In the genomic region with DNA sequence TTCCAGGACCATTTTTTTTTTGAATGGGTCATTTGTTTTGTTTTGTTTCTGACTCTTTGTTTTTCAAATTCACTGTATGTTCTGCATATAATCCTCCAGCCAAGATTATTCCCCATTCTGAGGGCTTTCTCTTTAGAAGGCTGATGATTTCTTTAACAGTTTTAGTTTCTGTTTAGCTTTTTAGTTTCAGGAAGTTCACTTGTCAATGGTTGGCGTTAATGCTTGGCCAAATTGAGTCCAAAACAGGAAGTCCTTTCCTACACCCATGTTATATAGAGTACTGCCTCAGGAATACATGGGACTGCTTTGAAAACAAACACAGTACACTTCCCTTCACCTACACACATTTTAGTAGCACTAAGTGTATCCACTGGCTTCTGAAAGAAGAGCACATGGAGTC, we compare ENCODE assay signal across 24 mouse cellular contexts. TPM values are rescaled to one million over a fixed set of nuclear protein-coding genes. Genes with fewer than 3 reads are reported as not detected.
DNase-seq lines count a peak whose midpoint lies in the region; ATAC-seq and TF ChIP-seq lines count a peak whose summit lies in the region.
"Had no signal": no experiment of that assay in that cellular context is flagged by ENCODE, and none has a peak within 500 bp of the region (broad histone marks: within the 10 kb centered on the region; RNA-seq: fewer than 3 reads in every experiment).

No protein-coding gene starts in this region.

- H3K9ac ChIP-seq in liver, adult 2 months (ENCODE audit: low read depth, low read length), result no peak overlapping the region
- no peak overlapping the region for H3K9ac ChIP-seq in liver, embryonic 11.5 days (ENCODE audit: low read depth, low read length)
- no peak overlapping the region for H3K9ac ChIP-seq in MEL (ENCODE audit: control insufficient read depth, low read depth, low read length, poor library complexity, severe bottlenecking)
- H3K9ac ChIP-seq: stomach, embryonic 15.5 days had no signal

- no peak for TF ChIP-seq POLR2A in liver, adult 2 months (IDR thresholded peaks at IDR 0.05; ENCODE audit: extremely low read depth, insufficient read depth, low read length)
- no peak for TF ChIP-seq POLR2A in MEL (IDR thresholded peaks at IDR 0.05; ENCODE audit: control insufficient read depth in 1 of 2, insufficient read depth in 1 of 2, low read depth in 1 of 2, low read length in 2 of 2, poor library complexity in 1 of 2)

- H3K79me2 ChIP-seq in liver, adult 2 months (ENCODE audit: control insufficient read depth, insufficient read depth, low read length), result no peaks in the 10 kb centered on the region
- no peaks in the 10 kb centered on the region for H3K79me2 ChIP-seq in MEL (ENCODE audit: control insufficient read depth, insufficient read depth, low read length, poor library complexity)

- no peaks in the 10 kb centered on the region for H3K36me3 ChIP-seq in liver, adult 2 months (ENCODE audit: control insufficient read depth, insufficient read depth, low read length)
- H3K36me3 ChIP-seq in liver, embryonic 11.5 days (ENCODE audit: control insufficient read depth, insufficient read depth, low read length), result no peaks in the 10 kb centered on the region
- H3K36me3 ChIP-seq in MEL (ENCODE audit: control insufficient read depth in 1 of 2, insufficient read depth in 2 of 2, low read length in 2 of 2), result peaks cover 0 to 2% of the 10 kb centered on the region in 2 experiments; a peak in 2 of 4 replicates
- H3K36me3 ChIP-seq in splenic B cell, adult 2 months (ENCODE audit: control insufficient read depth, insufficient read depth, low read length, poor library complexity, severe bottlenecking), result no peaks in the 10 kb centered on the region
- H3K36me3 ChIP-seq: stomach, embryonic 15.5 days had no signal

- WGBS in liver, adult 2 months, result 44% methylated on average over 1 of the region's 1 CpGs
- 42% methylated on average over 1 of the region's 1 CpGs for WGBS in liver, embryonic 11.5 days

- H3K4me3 ChIP-seq in liver, adult 2 months (ENCODE audit: insufficient read depth, low read depth, low read length), result no peak overlapping the region
- no peak overlapping the region for H3K4me3 ChIP-seq in liver, embryonic 11.5 days (ENCODE audit: low read depth, low read length)
- H3K4me3 ChIP-seq in MEL (ENCODE audit: control insufficient read depth in 1 of 2, insufficient read depth in 1 of 2, low read depth in 2 of 2, low read length in 2 of 2), result peak overlapping the region in 1 of 2 experiments; percentile 64; a peak in 2 of 4 replicates
- H3K4me3 ChIP-seq: erythroblast, embryonic 14.5 days; stomach, embryonic 15.5 days had no signal

- TF ChIP-seq EP300 in MEL (IDR thresholded peaks at IDR 0.05; ENCODE audit: low read depth in 1 of 2, low read length in 2 of 2), result no peak

- ATAC-seq in liver, embryonic 11.5 days (replicated peaks; ENCODE audit: low FRiP score), result no peak
- ATAC-seq in inflammation-experienced regulatory T-cells, adult 6 months, result peak; percentile 53
- ATAC-seq: forebrain, embryonic 14.5 days; hindbrain, embryonic 16.5 days had no signal

- no peaks in the 10 kb centered on the region for H3K4me1 ChIP-seq in liver, adult 2 months (ENCODE audit: control insufficient read depth, insufficient read depth, low read length)
- H3K4me1 ChIP-seq in liver, embryonic 11.5 days (replicated peaks; ENCODE audit: control insufficient read depth, insufficient read depth, low read length), result no peaks in the 10 kb centered on the region
- H3K4me1 ChIP-seq in MEL (ENCODE audit: control insufficient read depth in 1 of 2, insufficient read depth in 2 of 2, low read length in 2 of 2), result peaks cover 0 to 2% of the 10 kb centered on the region in 2 experiments; a peak in 1 of 4 replicates
- H3K4me1 ChIP-seq: stomach, embryonic 15.5 days had no signal

- TF ChIP-seq RAD21 in MEL (IDR thresholded peaks at IDR 0.05; ENCODE audit: low read depth, low read length), result no peak

- TF ChIP-seq CTCF in liver, adult 2 months (IDR thresholded peaks at IDR 0.05; ENCODE audit: low read depth, low read length), result no peak
- no peak for TF ChIP-seq CTCF in MEL (IDR thresholded peaks at IDR 0.05 in 2 of 3, conservative IDR thresholded peaks at IDR 0.05 in 1 of 3; ENCODE audit: control insufficient read depth in 1 of 3, insufficient read depth in 1 of 3, low read depth in 2 of 3, low read length in 3 of 3, poor library complexity in 1 of 3, severe bottlenecking in 1 of 3)

- H3K4me2 ChIP-seq in liver, embryonic 11.5 days, result no peak overlapping the region
- H3K4me2 ChIP-seq: stomach, embryonic 15.5 days had no signal

- no peaks in the 10 kb centered on the region for H3K9me3 ChIP-seq in liver, embryonic 11.5 days (ENCODE audit: control insufficient read depth, low read length)
- no peaks in the 10 kb centered on the region for H3K9me3 ChIP-seq in MEL (replicated peaks; ENCODE audit: insufficient read depth, low read length)
- H3K9me3 ChIP-seq: stomach, embryonic 15.5 days had no signal

- H3K27me3 ChIP-seq in liver, adult 2 months (ENCODE audit: control insufficient read depth, insufficient read depth, low read length), result no peaks in the 10 kb centered on the region
- no peaks in the 10 kb centered on the region for H3K27me3 ChIP-seq in liver, embryonic 11.5 days (replicated peaks; ENCODE audit: control insufficient read depth, insufficient read depth, low read length)
- H3K27me3 ChIP-seq in MEL (ENCODE audit: control insufficient read depth in 1 of 2, insufficient read depth in 2 of 2, low read length in 2 of 2), result no peaks in the 10 kb centered on the region; a peak in 2 of 4 replicates
- no peaks in the 10 kb centered on the region for H3K27me3 ChIP-seq in splenic B cell, adult 2 months (ENCODE audit: control insufficient read depth, insufficient read depth, low read length, poor library complexity, severe bottlenecking)
- H3K27me3 ChIP-seq: stomach, embryonic 15.5 days had no signal

- H3K27ac ChIP-seq in liver, adult 2 months (replicated peaks; ENCODE audit: insufficient read depth, low read depth, low read length), result no peak overlapping the region
- H3K27ac ChIP-seq in liver, embryonic 11.5 days (ENCODE audit: low read depth, low read length), result no peak overlapping the region
- no peak overlapping the region for H3K27ac ChIP-seq in MEL (ENCODE audit: control insufficient read depth, low read depth, low read length)
- H3K27ac ChIP-seq: stomach, embryonic 15.5 days had no signal

- peak; percentile 20 for DNase-seq in liver, adult 2 months (ENCODE audit: extremely low read depth, low read depth, low spot score)
- no peak for DNase-seq in liver, embryonic 11.5 days (ENCODE audit: low spot score)
- DNase-seq in MEL (ENCODE audit: low read depth, low spot score), result peak; percentile 63
- DNase-seq in splenic B cell, adult 2 months (ENCODE audit: low read depth, low spot score), result peak; percentile 36
- no peak for DNase-seq in urinary bladder, postnatal 10 days (ENCODE audit: low spot score)
- no peak for DNase-seq in c-Kit-positive CD71-positive TER-119-positive erythroid progenitor cells, embryonic 14.5 days (ENCODE audit: low spot score)
- DNase-seq: cerebellum, adult 11-12 months; cerebellum, postnatal 36 days; heart, postnatal 10 days; kidney, adult 8-10 months; kidney, postnatal 4 days; lung, adult 18-20 months; lung, postnatal 4 days; midbrain, embryonic 14.5 days; thymus, adult 2 months had no signal

TF ChIP-seq in MEL, 35 proteins besides CTCF, POLR2A, EP300 and RAD21:
- TF ChIP-seq NRF1 (IDR thresholded peaks at IDR 0.05; ENCODE audit: insufficient read depth, low read depth, low read length, poor library complexity, severe bottlenecking) (no peak), GATA1 (IDR thresholded peaks at IDR 0.05; ENCODE audit: low read depth, low read length) (no peak), MYC (IDR thresholded peaks at IDR 0.05; ENCODE audit: low read depth, low read length) (no peak), KAT2A (conservative IDR thresholded peaks at IDR 0.05; ENCODE audit: low read depth, low read length) (no peak), POLR2AphosphoS5 (IDR thresholded peaks at IDR 0.05; ENCODE audit: borderline replicate concordance, low read depth, low read length) (no peak), ELF1 (IDR thresholded peaks at IDR 0.05; ENCODE audit: low read depth, low read length) (peak; percentile 68; the same call in 1 of the 2 replicates)

RNA-seq across cellular contexts. Expression of a gene that starts 2.8 kb away (rescaled TPM):
- total RNA-seq in liver, adult 2 months (2014; rRNA removed), result 0.07 and 0.09 TPM in 2 replicates
- not detected in 2 replicates for polyA plus RNA-seq in liver, adult 2 months (2012; rRNA removed)
- 0.16 TPM in 1 of 2 replicates, not detected in the other for polyA plus RNA-seq in liver, embryonic 11.5 days (2014; fragmentation: Nextera tagmentation; extraction: Ambion mirVana)
- 0.46 TPM in 1 of 2 replicates, not detected in the other for total RNA-seq in MEL (2012; rRNA removed)
- under 1 TPM in 1 of 2 experiments, not detected in 1; 0.99 TPM for polyA plus RNA-seq in MEL (2012; ENCODE audit: insufficient read depth in 1 of 2, insufficient read length in 2 of 2, low read depth in 1 of 2, low replicate concordance in 2 of 2, missing spikeins in 1 of 2)
- 10 to 100 TPM in 1 of 3 experiments, 1 to 10 TPM in 2; 5.8 to 11.0 (median 7.8) TPM for polyA plus RNA-seq in inflammation-experienced regulatory T-cells, adult 6 months (2017; shearing (Covaris generic))
- total RNA-seq: layer of hippocampus, postnatal 10 days; left cerebral cortex, postnatal 10 days had no signal
- polyA plus RNA-seq: brain, embryonic 14.5 days; embryonic facial prominence, embryonic 11.5 days; erythroblast, embryonic 14.5 days; forebrain, embryonic 14.5 days; hindbrain, embryonic 16.5 days; midbrain, embryonic 14.5 days had no signal

Comparison
In these comparisons a context has a peak if more than half of its experiments do, and no peak if none do; other contexts are left out.
1. DNase-seq: peak in liver, adult 2 months (single experiment), MEL (single experiment) and splenic B cell, adult 2 months (single experiment); none in liver, embryonic 11.5 days (single experiment), urinary bladder, postnatal 10 days (single experiment) and c-Kit-positive CD71-positive TER-119-positive erythroid progenitor cells, embryonic 14.5 days (single experiment).